Mouse (Mus musculus) WW6 (cell line): ENCODE data around the gene Ckb.

Experiments used
- DNase-seq: peaks from one replicate; pipeline ENCODE4 v3.0.0-alpha.2; 2013; ENCODE audit warnings: low read depth, low spot score

The Ckb gene

DNA sequence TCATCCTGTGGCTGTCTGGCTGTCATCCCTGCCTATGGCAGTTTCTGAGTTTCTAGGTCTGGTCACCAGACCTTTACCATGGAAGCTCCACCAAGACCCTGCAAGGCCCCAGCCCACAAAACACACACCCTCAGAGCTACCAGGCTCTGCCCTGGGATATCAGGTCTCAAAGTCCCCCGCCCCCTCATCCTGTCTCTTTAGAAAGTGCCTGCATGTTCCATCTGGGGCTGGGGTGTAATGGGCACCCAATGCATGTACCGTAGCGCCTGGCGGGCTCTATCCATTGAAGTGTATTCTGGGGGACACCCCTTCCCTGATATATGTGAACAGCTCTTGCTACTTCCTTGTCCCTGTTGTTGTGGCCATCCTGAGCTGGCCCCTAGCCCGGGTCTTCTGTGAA, 20.8 kb upstream of the Ckb start:
- DNase-seq = no peak

DNA sequence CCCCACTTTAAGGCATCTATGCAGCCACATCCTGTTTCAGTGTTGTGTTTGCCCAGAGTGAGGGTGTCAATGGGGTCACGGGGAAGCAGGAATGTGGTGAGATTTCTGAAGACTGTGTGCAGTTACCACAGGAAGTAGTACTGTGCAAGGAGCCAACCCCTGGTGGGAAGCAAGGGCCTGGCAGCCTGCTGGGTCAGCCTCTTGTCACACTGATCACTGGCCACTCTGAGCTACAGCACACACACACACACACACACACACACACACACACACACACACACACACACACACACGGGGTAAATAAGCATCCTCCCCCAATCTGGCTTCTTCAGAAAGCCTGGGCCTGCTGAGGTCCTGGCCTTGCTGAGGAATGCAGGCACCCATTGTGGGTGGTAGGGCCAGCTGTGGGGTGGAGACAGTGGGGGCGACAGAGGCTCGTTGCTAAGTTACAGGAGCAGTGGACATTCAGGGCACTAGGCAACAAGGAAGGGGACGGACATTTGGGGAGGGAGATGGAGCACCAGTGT, 19.3 kb upstream of the Ckb start:
- no peak for DNase-seq

- DNase-seq = no peak
These were observed 17.3 kb upstream of the Ckb start for GRCm38 (mm10) chr12:111689426-111689825.

DNA sequence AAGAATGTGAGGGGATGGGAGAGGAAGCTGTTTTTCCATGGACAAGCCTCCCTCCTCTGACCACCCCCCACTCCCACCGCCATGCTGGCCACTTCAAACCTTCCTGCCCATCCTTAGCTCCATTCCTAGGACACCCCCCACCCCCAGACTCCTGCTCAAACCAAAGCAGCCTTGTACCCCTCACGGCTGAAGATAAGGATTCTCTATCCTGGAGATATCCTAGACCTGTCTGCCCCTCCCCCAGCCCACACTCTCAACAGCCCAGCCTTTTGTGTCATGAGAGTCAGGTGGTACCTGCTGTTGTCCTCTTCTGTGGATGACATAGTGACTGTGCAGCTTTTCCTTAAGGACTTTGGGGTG, 15.9 kb upstream of the Ckb start:
- no peak for DNase-seq

DNA sequence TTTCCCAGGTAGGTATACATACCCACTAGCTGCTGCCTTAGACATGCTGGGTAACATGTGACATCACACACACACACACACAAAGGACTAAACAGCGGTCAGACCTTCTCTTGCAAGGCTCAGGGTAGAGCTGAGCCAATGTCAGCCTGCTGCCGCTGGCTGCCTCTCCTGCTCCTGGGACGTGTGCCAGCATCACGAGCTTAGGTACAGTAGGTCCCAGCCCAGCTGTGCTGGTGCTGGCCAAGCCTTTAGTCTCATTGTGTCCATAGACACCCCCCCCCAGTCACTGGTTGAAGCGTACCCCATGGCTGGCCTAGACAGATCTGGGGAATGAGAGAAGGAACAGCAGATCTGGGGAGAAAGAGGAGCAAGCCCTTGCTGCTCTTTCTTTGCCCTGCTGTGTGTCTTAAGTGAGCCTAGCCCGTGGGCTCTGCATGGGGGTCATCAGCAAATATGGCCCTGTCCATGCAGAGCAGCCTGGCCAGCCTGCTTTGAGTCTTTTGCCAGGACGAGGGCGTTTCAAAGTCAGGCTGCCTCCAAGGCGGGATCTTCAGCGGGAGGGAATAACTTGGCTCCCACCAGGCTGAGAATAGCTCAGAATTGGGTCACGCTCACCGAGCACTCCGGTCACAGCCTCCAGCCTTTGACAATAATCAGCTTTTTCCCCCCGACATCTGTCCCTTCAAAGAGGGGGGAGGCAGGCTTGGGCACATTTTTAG, 15.4 kb upstream of the Ckb start:
- DNase-seq = no peak

DNA sequence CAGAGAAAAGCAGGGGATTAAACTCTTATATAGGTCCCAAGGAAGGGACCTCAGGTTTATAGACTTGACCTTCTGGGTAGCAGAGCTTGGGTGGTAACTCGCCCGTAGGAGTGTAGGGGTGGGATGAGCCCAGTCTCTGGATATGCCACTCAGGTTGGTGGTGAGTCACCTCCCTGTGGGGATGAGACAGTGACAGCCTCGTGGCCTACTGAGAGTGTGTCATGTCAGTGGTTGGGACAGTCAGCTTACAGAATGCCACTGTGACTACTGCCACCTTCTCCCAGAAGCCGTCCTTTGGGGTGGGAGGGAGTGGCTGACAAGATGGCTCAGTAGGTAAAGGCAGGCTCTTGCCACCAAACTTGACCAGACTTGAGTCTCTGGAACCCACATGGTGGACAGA, 14.3 kb upstream of the Ckb start:
- DNase-seq = no peak

GRCm38 (mm10) chr12:111682806-111683205, 10.7 kb upstream of the Ckb start:
- DNase-seq = no peak

DNA sequence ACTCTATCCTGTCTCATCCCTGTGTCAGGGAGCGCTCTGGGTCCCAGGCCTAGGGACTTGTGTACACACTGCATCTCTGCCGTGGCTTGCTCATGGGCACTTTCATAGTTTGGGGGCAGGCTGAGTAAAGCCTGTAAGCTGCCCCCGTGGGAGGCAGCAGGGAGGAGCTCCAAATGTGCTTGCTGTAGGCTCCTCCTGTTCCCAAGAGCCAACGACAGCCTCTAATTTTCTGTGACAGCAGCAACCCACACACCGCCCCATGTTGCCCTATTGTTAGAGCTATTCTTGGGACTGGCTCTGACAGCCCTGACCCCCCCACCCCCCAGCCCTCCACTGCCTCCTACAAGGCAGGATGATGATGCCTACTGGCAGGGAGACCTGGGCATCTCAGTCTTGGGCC, 9.9 kb upstream of the Ckb start:
- DNase-seq = no peak

DNA sequence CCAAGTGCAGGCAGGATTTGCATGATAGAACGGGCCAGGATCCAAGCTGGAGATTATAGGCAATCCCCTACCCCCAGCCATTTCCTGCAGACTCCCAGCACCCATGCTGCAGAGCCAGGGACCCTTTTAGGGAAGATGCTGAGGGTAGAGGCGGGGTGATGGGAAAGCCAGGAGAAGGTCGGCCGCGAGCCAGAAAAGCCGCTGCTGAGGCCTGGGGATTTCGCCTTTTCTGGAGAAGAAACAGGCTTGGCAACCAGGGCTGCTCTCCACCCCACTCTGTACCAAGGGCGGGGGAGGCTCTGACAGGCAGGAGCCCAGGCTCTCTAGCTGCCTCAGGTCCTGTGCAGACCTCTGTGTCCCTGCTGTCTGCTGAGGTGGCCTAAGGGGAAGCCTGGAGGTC, 9.2 kb upstream of the Ckb start:
- DNase-seq = no peak

GRCm38 (mm10) chr12:111680661-111681060, 8.5 kb upstream of the Ckb start:
- DNase-seq = no peak

DNA sequence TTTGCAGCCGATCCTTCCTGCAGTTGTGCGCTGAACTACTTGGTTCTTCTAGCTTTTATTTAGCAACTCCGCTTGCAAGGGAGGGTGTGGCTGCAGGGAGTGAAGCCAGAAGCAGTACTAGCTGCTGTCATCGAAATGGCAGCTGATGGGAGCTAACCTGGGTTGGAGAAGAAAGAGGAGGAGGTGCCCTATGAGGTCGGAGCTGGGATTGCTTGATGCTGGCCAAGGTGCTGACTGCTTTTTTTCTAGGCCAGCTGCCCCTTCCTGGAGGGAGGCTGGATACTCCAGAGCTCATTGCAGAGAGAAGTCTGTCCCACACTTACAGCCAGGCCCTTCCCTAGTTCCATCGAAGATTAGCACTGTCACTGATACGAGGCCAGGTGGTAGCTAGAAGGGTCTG, 6.9 kb upstream of the Ckb start:
- DNase-seq = no peak

DNA sequence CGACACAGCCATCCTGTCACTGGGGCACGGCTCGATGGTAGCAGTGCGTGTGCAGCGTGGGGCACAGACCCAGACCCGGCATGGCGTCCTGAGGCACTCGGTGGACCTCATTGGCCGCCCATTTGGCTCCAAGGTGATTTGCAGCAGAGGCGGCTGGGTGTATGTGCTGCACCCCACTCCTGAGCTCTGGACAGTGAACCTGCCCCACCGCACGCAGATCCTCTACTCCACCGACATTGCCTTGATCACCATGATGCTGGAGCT, 6.5 kb upstream of the Ckb start:
- DNase-seq = no peak

GRCm38 (mm10) chr12:111677882-111678669, 5.9 kb upstream of the Ckb start, which contains the start of gene Trmt61a:
TSS of gene Trmt61a (plus strand) at chr12:111678105.
- peak; percentile 74 for DNase-seq

DNA sequence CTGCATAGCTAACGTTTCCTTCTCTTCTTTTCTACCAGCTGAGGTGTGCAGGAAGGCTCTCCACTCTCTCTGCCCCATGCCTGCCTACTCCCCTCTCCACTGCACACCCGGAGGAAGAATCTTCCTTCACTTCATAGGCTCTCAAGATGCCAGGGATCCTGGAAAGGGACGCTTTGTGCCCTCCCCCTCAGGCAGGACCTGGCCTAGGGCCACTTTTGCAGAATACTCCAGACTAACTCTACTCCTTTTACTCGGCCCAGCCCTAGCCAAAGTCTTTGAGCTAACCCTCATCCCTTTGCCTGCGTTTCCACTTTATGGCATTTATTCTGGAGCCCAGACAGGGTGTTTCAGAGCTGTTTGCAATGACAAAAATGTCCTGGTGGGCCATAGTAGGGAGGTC, 5.3 kb upstream of the Ckb start:
- DNase-seq = no peak

GRCm38 (mm10) chr12:111675797-111676580, 3.9 kb upstream of the Ckb start:
- no peak for DNase-seq

GRCm38 (mm10) chr12:111674850-111675486, 2.8 kb upstream of the Ckb start:
- DNase-seq = no peak

- DNase-seq = no peak
These were observed 443 bp upstream of the Ckb start for GRCm38 (mm10) chr12:111672581-111672980.

GRCm38 (mm10) chr12:111671431-111671902, 671 bp downstream of the Ckb start:
- no peak for DNase-seq

GRCm38 (mm10) chr12:111670976-111671375, 1.2 kb downstream of the Ckb start:
- DNase-seq = no peak

DNA sequence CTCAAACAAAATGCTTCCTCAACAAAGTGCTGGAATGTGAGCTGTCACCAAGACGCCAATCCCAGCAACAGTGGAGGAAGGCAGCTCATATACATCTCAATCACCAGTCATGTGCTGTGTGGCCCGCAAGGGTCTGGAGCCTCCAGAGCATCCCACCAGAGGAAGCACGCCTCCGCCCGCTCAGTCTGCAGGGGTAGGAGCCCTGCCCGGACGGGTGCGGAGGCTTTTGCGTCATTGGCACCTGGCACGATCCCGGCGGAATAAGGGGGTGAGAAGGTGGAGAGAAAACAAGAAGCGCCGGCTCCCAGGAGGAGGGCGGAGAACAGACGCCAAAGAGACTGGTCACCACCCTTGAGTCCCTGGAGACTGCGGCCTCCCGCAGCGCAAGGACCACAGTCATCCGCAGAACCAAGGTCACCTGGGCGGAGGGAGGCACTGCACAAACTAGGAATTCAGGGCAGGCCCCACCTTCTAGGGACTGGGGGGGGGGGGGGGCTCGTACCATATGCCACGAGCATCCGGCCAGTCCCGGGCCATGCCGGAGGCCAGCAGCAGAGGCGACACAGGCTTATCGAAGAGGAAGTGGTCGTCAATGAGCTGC, 1.7 kb downstream of the Ckb start:
- DNase-seq = no peak

DNA sequence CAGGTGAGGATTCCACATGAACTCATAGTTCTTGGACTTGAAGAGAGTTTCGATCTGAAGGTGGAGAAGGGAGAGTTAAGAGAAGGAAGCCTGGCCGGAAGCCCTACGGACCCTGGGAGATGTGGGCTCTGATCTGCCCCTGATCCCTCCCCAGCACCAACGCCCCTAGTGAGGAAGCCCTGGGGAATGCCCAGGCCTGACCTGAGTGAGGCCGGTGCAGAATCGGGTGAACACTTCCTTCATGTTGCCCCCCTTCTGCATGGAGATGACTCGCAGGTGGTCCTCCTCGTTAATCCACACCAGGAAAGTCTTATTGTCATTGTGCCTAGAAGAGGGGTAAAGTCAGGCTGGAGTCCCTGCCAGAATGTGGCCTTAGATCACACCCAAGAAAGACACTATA, 2.2 kb downstream of the Ckb start:
- DNase-seq = no peak
